Mouse (Mus musculus) ES-E14 (cell line): ENCODE data around the gene AW146154.

ENCODE experiments used
- HCFC1 ChIP-seq: IDR thresholded peaks from 2 replicates; pipeline ENCODE4 v1.6.1; 2012; ENCODE audit warnings: low read length, inconsistent platforms, borderline replicate concordance; ENCODE audit not compliant: insufficient read depth
- ZNF384 ChIP-seq: IDR thresholded peaks from 2 replicates; pipeline ENCODE4 v1.6.1; 2012; ENCODE audit warnings: low read depth, low read length, inconsistent platforms

GRCm38 (mm10) chr7:41512672-41513071 lies 13.0 kb upstream of the AW146154 start:
- TF ChIP-seq ZNF384 (no peak), HCFC1 (no peak)
